Comparison of ENCODE assay signal across 8 mouse cellular contexts in the genomic region with DNA sequence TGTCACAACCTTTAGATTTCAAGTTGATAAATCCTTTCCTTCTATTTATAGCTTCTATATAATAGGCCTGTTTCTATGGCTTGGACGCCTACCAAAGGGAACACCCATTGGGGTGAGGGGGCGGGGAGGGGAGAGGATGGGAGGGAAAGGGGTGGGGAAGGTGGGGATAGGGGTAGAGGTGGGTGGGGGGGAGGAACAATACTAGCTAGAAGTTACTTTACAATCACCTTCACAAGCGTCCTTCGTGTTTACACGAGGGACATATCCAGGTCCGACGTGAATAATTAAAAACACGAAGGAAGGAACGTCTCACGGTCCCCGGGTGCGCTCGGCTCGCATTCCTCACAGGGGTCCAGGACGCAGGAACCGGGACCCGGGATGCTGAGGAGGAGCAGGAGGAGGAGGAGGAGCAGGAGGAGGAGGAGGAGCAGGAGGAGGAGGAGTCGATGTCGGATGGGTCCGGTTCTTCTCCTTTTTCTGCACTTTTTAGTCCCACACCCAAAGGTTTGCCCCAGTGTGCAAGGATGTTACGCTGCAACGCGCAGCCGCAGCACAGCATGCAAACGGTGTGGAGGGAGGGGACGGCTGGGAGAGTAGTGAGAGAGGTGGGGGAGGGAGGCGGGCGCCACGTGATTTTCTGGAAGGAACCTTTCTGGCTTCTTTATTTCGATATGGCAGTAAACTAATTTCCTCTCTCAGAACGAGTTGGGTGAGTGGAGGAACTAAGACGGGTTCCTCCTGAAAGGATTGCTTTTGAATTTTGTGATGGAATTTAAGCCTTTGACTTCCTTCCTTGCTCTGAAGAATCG. TPM values are rescaled to one million over a fixed set of nuclear protein-coding genes. Genes with fewer than 3 reads are reported as not detected.
A peak's percentile ranks its signal among the peaks of the same experiment; 100 is the strongest.
DNase-seq lines count a peak whose midpoint lies in the region; ATAC-seq and TF ChIP-seq lines count a peak whose summit lies in the region.

No protein-coding gene starts in this region.

- peak; percentile 88 for DNase-seq in MEL-GATA-1-ER (ENCODE audit: extremely low read depth, low read depth)
- DNase-seq in gastrocnemius, adult 8-10 months (ENCODE audit: low spot score in 2 of 2): peak; percentile 24 to 37
- DNase-seq in hindbrain, postnatal 0 days (ENCODE audit: low spot score): peak; percentile 80
- peak; percentile 40 to 63 for DNase-seq in left cerebral cortex, postnatal 14 days (ENCODE audit: low spot score in 2 of 2)
- DNase-seq in right cerebral cortex, postnatal 36 days (ENCODE audit: low spot score in 2 of 2): peak; percentile 46 to 54
- no peak for DNase-seq in cerebellum, adult 8-10 months

- H3K9me3 ChIP-seq in hindbrain, postnatal 0 days (ENCODE audit: low read length): no peaks in the 10 kb centered on the region

- H3K4me3 ChIP-seq in brown adipose tissue, adult 24 weeks (ENCODE audit: insufficient read depth, low read depth, low read length): peak overlapping the region; percentile 62
- peak overlapping the region; percentile 41 for H3K4me3 ChIP-seq in hindbrain, postnatal 0 days (ENCODE audit: low read length)

- no peak for TF ChIP-seq CTCF in hindbrain, postnatal 0 days (IDR thresholded peaks at IDR 0.05; ENCODE audit: low read depth)

- ATAC-seq in hindbrain, postnatal 0 days: peak; percentile 66; the same call in 1 of the 2 replicates
- ATAC-seq in megakaryocyte progenitor cell, adult 5-6 weeks (replicated peaks; ENCODE audit: poor library complexity): peak; percentile 94

- 0 out of 2 replicates have a peak overlapping the region, but pooled peaks have one; percentile 18 for H3K9ac ChIP-seq in hindbrain, postnatal 0 days (replicated peaks; ENCODE audit: low read length)

- peak overlapping the region; percentile 71 for H3K4me2 ChIP-seq in hindbrain, postnatal 0 days (ENCODE audit: low read depth, low read length)

- H3K4me1 ChIP-seq in brown adipose tissue, adult 24 weeks (ENCODE audit: control insufficient read depth, insufficient read depth, insufficient read length, low read length): peaks cover 4% of the 10 kb centered on the region; the same call in 1 of the 2 replicates
- no peaks in the 10 kb centered on the region for H3K4me1 ChIP-seq in hindbrain, postnatal 0 days (ENCODE audit: insufficient read depth, low read length)

- peak overlapping the region; percentile 58 for H3K27ac ChIP-seq in brown adipose tissue, adult 24 weeks (replicated peaks; ENCODE audit: low read depth, low read length)
- H3K27ac ChIP-seq in hindbrain, postnatal 0 days: no peak overlapping the region

- WGBS in hindbrain, postnatal 0 days: 1% methylated on average over 33 of the region's 33 CpGs

- H3K27me3 ChIP-seq in hindbrain, postnatal 0 days (ENCODE audit: insufficient read depth, low read length): no peaks in the 10 kb centered on the region

- no peaks in the 10 kb centered on the region for H3K36me3 ChIP-seq in hindbrain, postnatal 0 days (ENCODE audit: insufficient read depth, low read length)

- intact Hi-C loops in left cerebral cortex, postnatal 14 days (cut with DNase I): no loop called here

RNA-seq across cellular contexts. Expression of gene Zfp217, which starts 36.5 kb away (rescaled TPM):
- polyA plus RNA-seq in brown adipose tissue, adult 24 weeks (2012; ENCODE audit: insufficient read depth, insufficient read length, missing spikeins): 5.3 and 7.2 TPM in 2 replicates
- total RNA-seq in gastrocnemius, adult 8-10 months (2022): 1 to 10 TPM; 5.9 to 7.5 (median 6.7) TPM
- total RNA-seq in hindbrain, postnatal 0 days (2014; rRNA removed): 3.5 and 8.5 TPM in 2 replicates
- polyA plus RNA-seq in hindbrain, postnatal 0 days (2015; fragmentation: Nextera tagmentation; extraction: Ambion mirVana): 0.59 and 0.61 TPM in 2 replicates
- 1 to 10 TPM; 3.3 to 3.7 TPM for total RNA-seq in left cerebral cortex, postnatal 14 days (2021)
- 23.6 and 30.2 TPM in 2 replicates for total RNA-seq in megakaryocyte progenitor cell, adult 5-6 weeks (2015)
- total RNA-seq in megakaryocyte progenitor cell, adult 5-6 weeks (2017): 30.4 and 31.2 TPM in 2 replicates
